Mouse (Mus musculus) stomach, embryonic 16.5 days (tissue): ENCODE data around the gene Psmb7. TPM values are rescaled to one million over a fixed set of nuclear protein-coding genes. Genes with fewer than 3 reads are reported as not detected.

ENCODE experiments used
- ATAC-seq: fragments of 200-750 bp; cut with Nextera tagmentation; 2 replicates; pipeline ENCODE4 v1.8.0; 2017; ENCODE audit warnings: moderate number of reproducible peaks, moderate TSS enrichment; ENCODE audit not compliant: insufficient read depth, low FRiP score
- H3K27ac ChIP-seq: fragments of 300-500 bp; sonication (generic); 2 replicates; pipeline ENCODE4 v1.5.1; 2014; ENCODE audit warnings: low read length
- H3K27me3 ChIP-seq: fragments of 300-500 bp; sonication (generic); 2 replicates; pipeline ENCODE4 v1.6.1; 2014; ENCODE audit warnings: low read length, control low read depth, mixed read lengths; ENCODE audit not compliant: control insufficient read depth, insufficient read depth
- H3K36me3 ChIP-seq: fragments of 300-500 bp; sonication (generic); 2 replicates; pipeline ENCODE4 v1.6.1; 2014; ENCODE audit warnings: low read length; ENCODE audit not compliant: control insufficient read depth, insufficient read depth
- H3K4me1 ChIP-seq: fragments of 300-500 bp; sonication (generic); 2 replicates; pipeline ENCODE4 v1.6.1; 2014; ENCODE audit warnings: low read length, control low read depth, mixed read lengths; ENCODE audit not compliant: control insufficient read depth, insufficient read depth
- H3K4me2 ChIP-seq: fragments of 300-500 bp; sonication (generic); 2 replicates; pipeline ENCODE4 v1.6.1; 2014; ENCODE audit warnings: low read depth, low read length, mixed read lengths
- H3K4me3 ChIP-seq: fragments of 300-500 bp; sonication (generic); replicated peaks from 2 replicates; pipeline ENCODE4 v1.5.1; 2014; ENCODE audit warnings: mild to moderate bottlenecking, low read length
- H3K9ac ChIP-seq: fragments of 300-500 bp; sonication (generic); 2 replicates; pipeline ENCODE4 v1.6.1; 2014; ENCODE audit warnings: low read length
- H3K9me3 ChIP-seq: fragments of 300-500 bp; sonication (generic); replicated peaks from 2 replicates; pipeline ENCODE4 v1.6.1; 2016; ENCODE audit warnings: low read length, control low read depth; ENCODE audit not compliant: control insufficient read depth
- WGBS: fragments of 180-500 bp; shearing (Covaris S2); extraction: QIAGEN DNeasy Blood & Tissue Kit; methylation state at CpG from one replicate; pipeline ENCODE4 v1.1.7; 2014; 5-methylcytosine and 5-hydroxymethylcytosine counted together
- microRNA-seq: library from miRNA; unstranded; fragments of <30 nt; microRNA quantifications from one replicate; pipeline ENCODE4, GENCODE M21; 2016
- polyA plus RNA-seq: library from polyadenylated mRNA; unstranded; fragments of >200 nt; fragmentation: Nextera tagmentation; extraction: Ambion mirVana; gene quantifications from 2 replicates; pipeline ENCODE4 v1.2.1, GENCODE M21; 2015

Gene Psmb7
- polyA plus RNA-seq, 1 experiment from 2014 or later = 213 TPM

DNA sequence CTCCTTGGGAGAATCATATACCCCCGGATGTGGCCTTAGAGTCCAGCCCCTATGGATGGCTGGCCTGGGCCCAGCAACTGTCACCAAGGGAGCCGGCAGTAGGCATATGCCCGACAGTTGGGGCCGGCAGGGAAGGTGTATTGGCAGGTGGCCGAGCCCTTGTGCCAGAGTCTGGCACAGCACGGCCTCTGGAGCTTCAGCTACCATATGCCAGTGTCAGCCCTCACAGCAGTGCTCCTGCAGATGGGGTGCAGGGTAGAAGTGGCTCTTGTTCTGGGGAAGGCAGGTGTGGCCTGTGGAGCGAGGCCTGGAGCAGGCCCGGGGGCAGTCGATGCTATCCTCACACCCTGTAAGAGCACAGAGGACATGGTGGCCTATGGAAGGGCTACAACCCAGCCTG is 104.2 kb downstream of the Psmb7 start:
- Histone ChIP-seq H3K4me2 (no peak overlapping the region), H3K27me3 (no peaks in the 10 kb centered on the region), H3K36me3 (no peaks in the 10 kb centered on the region), H3K4me3 (no peak overlapping the region), H3K27ac (no peak overlapping the region), H3K9ac (no peak overlapping the region), H3K4me1 (peaks cover 50% of the 10 kb centered on the region), H3K9me3 (no peaks in the 10 kb centered on the region)
- ATAC-seq = no peak
- WGBS = 90% methylated on average over 9 of the region's 9 CpGs

Small RNAs within 50 kb of the gene (microRNA-seq; reads per million reads assigned to microRNA genes)
- gene Gm27634 = not detected

Other genes starting within 250 kb of the Psmb7 start
- 111 and 122 TPM in 2 replicates for gene Nek6, start 132.4 kb downstream of the Psmb7 start, polyA plus RNA-seq
- gene Nr5a1, start 70.5 kb upstream of the Psmb7 start, polyA plus RNA-seq = 0.49 and 1.5 TPM in 2 replicates